Mouse (Mus musculus): ENCODE results near the gene Inf2.

DNA sequence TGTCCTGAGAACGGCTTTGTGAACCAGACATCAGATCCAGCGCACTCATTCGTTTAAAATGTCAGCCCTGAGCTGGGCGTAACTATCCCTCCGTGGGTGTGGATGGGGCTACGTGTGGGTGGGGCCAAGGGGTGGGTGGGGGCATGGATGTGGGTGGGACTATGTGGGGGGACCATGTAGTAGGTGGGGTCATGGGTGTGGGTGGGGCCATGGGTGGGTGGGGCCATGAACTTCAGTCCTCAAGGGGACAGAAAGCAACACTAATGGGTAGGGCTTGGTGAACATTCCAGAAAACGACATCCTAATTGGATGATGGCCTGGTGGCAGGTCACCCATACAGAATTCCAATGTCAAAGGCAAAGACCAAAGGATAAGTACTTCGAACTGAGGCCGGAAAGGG lies 44.6 kb upstream of the Inf2 start:
- TF ChIP-seq POLR2A (IDR thresholded peaks at IDR 0.05; ENCODE audit: low read depth, low read length) (no peak), CTCF (IDR thresholded peaks at IDR 0.05; ENCODE audit: extremely low read depth, insufficient read length, insufficient replicate concordance, low read depth, low read length) (no peak)

Data from small intestine, adult 2 months (tissue).